Mouse (Mus musculus) cerebellum, adult 8-10 months (tissue): ENCODE results near the gene Tbcd.
A peak's percentile ranks its signal among the peaks of the same experiment; 100 is the strongest.

ENCODE experiments used
- DNase-seq: peaks from one replicate; pipeline ENCODE4 v3.0.0; 2022

Tbcd gene

GRCm38 (mm10) chr11:121543287-121543856, 91.6 kb downstream of the Tbcd start:
- DNase-seq, result peak; percentile 32

- DNase-seq, result peak; percentile 80
Measured at GRCm38 (mm10) chr11:121543922-121544321, 92.2 kb downstream of the Tbcd start.

- DNase-seq, result no peak
Measured at GRCm38 (mm10) chr11:121544755-121545397, 93.1 kb downstream of the Tbcd start.

- no peak for DNase-seq
Measured at GRCm38 (mm10) chr11:121545398-121546034, 93.8 kb downstream of the Tbcd start.

- DNase-seq, result no peak
Measured at GRCm38 (mm10) chr11:121547234-121547633, 95.5 kb downstream of the Tbcd start.

GRCm38 (mm10) chr11:121547925-121548324, 96.2 kb downstream of the Tbcd start:
- DNase-seq, result no peak

- no peak for DNase-seq
Measured at GRCm38 (mm10) chr11:121548996-121549842, 97.5 kb downstream of the Tbcd start.

- DNase-seq, result no peak
Measured at GRCm38 (mm10) chr11:121549843-121550647, 98.3 kb downstream of the Tbcd start.

GRCm38 (mm10) chr11:121551206-121551799, 99.6 kb downstream of the Tbcd start:
- DNase-seq, result no peak

GRCm38 (mm10) chr11:121552167-121552566, 100.4 kb downstream of the Tbcd start:
- DNase-seq, result no peak

GRCm38 (mm10) chr11:121552846-121553457, 101.2 kb downstream of the Tbcd start:
- DNase-seq, result no peak

- no peak for DNase-seq
Measured at GRCm38 (mm10) chr11:121553458-121553857, 101.7 kb downstream of the Tbcd start.

- DNase-seq, result no peak
Measured at GRCm38 (mm10) chr11:121556727-121557126, 105.0 kb downstream of the Tbcd start.

- DNase-seq, result no peak
Measured at GRCm38 (mm10) chr11:121557946-121558345, 106.2 kb downstream of the Tbcd start.

- no peak for DNase-seq
Measured at GRCm38 (mm10) chr11:121558522-121558921, 106.8 kb downstream of the Tbcd start.

- no peak for DNase-seq
Measured at GRCm38 (mm10) chr11:121559527-121560293, 108.0 kb downstream of the Tbcd start.

- DNase-seq, result no peak
Measured at GRCm38 (mm10) chr11:121560294-121560663, 108.5 kb downstream of the Tbcd start.

GRCm38 (mm10) chr11:121563312-121563711, 111.6 kb downstream of the Tbcd start:
- peak; percentile 25 for DNase-seq

- DNase-seq, result no peak
Measured at GRCm38 (mm10) chr11:121564265-121564664, 112.5 kb downstream of the Tbcd start.

- no peak for DNase-seq
Measured at GRCm38 (mm10) chr11:121581856-121582255, 130.1 kb downstream of the Tbcd start.

GRCm38 (mm10) chr11:121597254-121597653, 145.5 kb downstream of the Tbcd start:
- no peak for DNase-seq
